In genomic region chr13:98926213-98926957, GRCm38 (mm10) we compare ENCODE assay signal across 8 mouse cellular contexts. TPM values are rescaled to one million over a fixed set of nuclear protein-coding genes. Genes with fewer than 3 reads are reported as not detected.
A peak's percentile ranks its signal among the peaks of the same experiment; 100 is the strongest.
DNase-seq lines count a peak whose midpoint lies in the region; ATAC-seq and TF ChIP-seq lines count a peak whose summit lies in the region.

TSS of gene Tnpo1 (minus strand) at chr13:98926384.

- intact Hi-C loops in gastrocnemius, adult 2 months (cut with DNase I), result loop anchor here (10.0 kb wide), 1 partner anchor 168 kb away; no protein-coding TSS in a partner anchor

- H3K27me3 ChIP-seq in hindbrain, postnatal 0 days (ENCODE audit: insufficient read depth, low read length), result no peaks in the 10 kb centered on the region
- H3K27me3 ChIP-seq in megakaryocyte, embryonic 14.5 days (replicated peaks), result no peaks in the 10 kb centered on the region

- H3K4me3 ChIP-seq in gastrocnemius, adult 2 months, result peak within 1 kb of the TSS; percentile 99
- peak within 1 kb of the TSS; percentile 100 for H3K4me3 ChIP-seq in hindbrain, postnatal 0 days (ENCODE audit: low read length)
- H3K4me3 ChIP-seq in megakaryocyte, embryonic 14.5 days (replicated peaks), result peak within 1 kb of the TSS; percentile 96

- H3K9me3 ChIP-seq in hindbrain, postnatal 0 days (ENCODE audit: low read length), result no peaks in the 10 kb centered on the region
- H3K9me3 ChIP-seq in megakaryocyte, embryonic 14.5 days, result no peaks in the 10 kb centered on the region

- WGBS in hindbrain, postnatal 0 days, result under 1% methylated on average over 69 of the region's 75 CpGs

- peak; percentile 76 for DNase-seq in WW6 (ENCODE audit: low read depth, low spot score)
- peak; percentile 88 to 95 for DNase-seq in cerebellum, postnatal 4 days (ENCODE audit: low spot score in 2 of 2)
- peak; percentile 97 for DNase-seq in gastrocnemius, adult 2 months
- DNase-seq in hindbrain, postnatal 0 days (ENCODE audit: low spot score), result peak; percentile 95
- peak; percentile 79 to 87 for DNase-seq in left cerebral cortex, adult 8-10 months (ENCODE audit: low spot score in 2 of 2)
- DNase-seq in right cerebral cortex, postnatal 10 days (ENCODE audit: low spot score in 2 of 2), result peak; percentile 95
- peak; percentile 91 for DNase-seq in urinary bladder, postnatal 25 days (ENCODE audit: low spot score)

- H3K9ac ChIP-seq in hindbrain, postnatal 0 days (replicated peaks; ENCODE audit: low read length), result peak within 1 kb of the TSS; percentile 100

- H3K36me3 ChIP-seq in hindbrain, postnatal 0 days (ENCODE audit: insufficient read depth, low read length), result no peaks in the 10 kb centered on the region
- H3K36me3 ChIP-seq in megakaryocyte, embryonic 14.5 days (replicated peaks; ENCODE audit: low read length), result peaks cover 16% of the 10 kb centered on the region

- H3K4me2 ChIP-seq in hindbrain, postnatal 0 days (ENCODE audit: low read depth, low read length), result peak within 1 kb of the TSS; percentile 76

- H3K4me1 ChIP-seq in hindbrain, postnatal 0 days (ENCODE audit: insufficient read depth, low read length), result no peaks in the 10 kb centered on the region
- H3K4me1 ChIP-seq in megakaryocyte, embryonic 14.5 days, result peaks cover 30% of the 10 kb centered on the region

- ATAC-seq in hindbrain, postnatal 0 days, result peak; percentile 96

- TF ChIP-seq CTCF in gastrocnemius, adult 2 months (IDR thresholded peaks at IDR 0.05), result no peak
- TF ChIP-seq CTCF in hindbrain, postnatal 0 days (IDR thresholded peaks at IDR 0.05; ENCODE audit: low read depth), result no peak

- peak within 1 kb of the TSS; percentile 98 for H3K27ac ChIP-seq in gastrocnemius, adult 2 months
- peak within 1 kb of the TSS; percentile 100 for H3K27ac ChIP-seq in hindbrain, postnatal 0 days

RNA-seq across cellular contexts. Expression of gene Tnpo1, which starts in this region (rescaled TPM):
- total RNA-seq in gastrocnemius, adult 2 months (2021), result 10 to 100 TPM; 32.2 to 39.3 TPM
- total RNA-seq in hindbrain, postnatal 0 days (2014; rRNA removed), result 75.1 and 79.2 TPM in 2 replicates
- polyA plus RNA-seq in hindbrain, postnatal 0 days (2015; fragmentation: Nextera tagmentation; extraction: Ambion mirVana), result 18.7 and 21.6 TPM in 2 replicates
- total RNA-seq in left cerebral cortex, adult 8-10 months (2022), result 10 to 100 TPM; 51.7 to 66.2 (median 62.7) TPM
- polyA plus RNA-seq in megakaryocyte, embryonic 14.5 days (2012; ENCODE audit: insufficient read depth, low replicate concordance), result 0.41 and 2.3 TPM in 2 replicates

Comparison
In these comparisons a context has a peak if more than half of its experiments do, and no peak if none do; other contexts are left out.
1. Peak in every context shown above with its lines: DNase-seq, ATAC-seq, H3K4me3 ChIP-seq and H3K27ac ChIP-seq.